Mouse (Mus musculus) adrenal gland, adult 8-10 months (tissue): Measurements from ENCODE around the gene Col1a1. TPM values are rescaled to one million over a fixed set of nuclear protein-coding genes. Genes with fewer than 3 reads are reported as not detected.

Experiments
- DNase-seq: peaks from one replicate; pipeline ENCODE4 v3.0.0; 2022
- total RNA-seq, 4 experiments: library from RNA; stranded (reverse); gene quantifications; 2 replicates each; pipeline ENCODE4 v1.2.4; 2022

Col1a1 gene
- total RNA-seq, 4 experiments from 2014 or later, result 25.9 to 57.5 (median 32.5) TPM

DNA sequence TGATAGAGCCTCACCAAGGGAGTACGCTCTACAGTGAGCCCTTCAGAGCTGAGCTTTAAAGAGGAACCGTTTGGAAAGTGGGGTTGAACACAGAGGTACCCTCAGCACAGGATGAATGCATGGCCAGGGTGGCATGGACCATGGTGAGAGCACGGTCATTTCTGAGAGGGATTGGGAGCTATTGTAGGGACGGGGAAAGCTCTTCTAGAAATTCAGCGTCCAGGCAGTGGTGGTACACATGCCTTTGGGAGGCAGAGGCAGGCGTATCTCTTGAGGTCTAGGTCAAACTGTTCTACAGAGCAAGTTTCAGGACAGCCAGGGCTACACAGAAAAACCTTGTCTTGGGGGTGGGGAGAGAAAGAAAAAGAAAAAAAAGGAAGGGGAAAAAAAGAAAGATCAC lies 61.0 kb downstream of the Col1a1 start:
- no peak for DNase-seq

DNA sequence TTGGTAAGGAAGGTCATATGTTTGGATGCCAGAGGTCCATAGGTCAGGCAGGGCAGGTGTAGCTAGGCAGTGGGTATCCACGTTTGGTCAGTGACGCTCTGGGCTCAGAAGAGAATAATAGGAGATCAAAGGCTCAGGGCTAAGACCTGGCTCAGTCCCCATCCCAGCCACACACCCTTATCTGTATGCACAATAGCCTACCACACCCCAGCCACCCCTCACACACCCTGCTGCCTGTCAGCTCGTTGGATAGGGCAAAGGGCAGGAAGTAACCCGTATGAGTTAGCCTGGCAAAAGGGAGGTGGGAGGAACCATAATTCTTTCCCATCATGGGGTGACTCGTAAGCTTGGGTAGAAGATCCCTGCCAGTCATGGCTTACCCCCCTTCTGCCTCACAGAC lies 61.6 kb downstream of the Col1a1 start:
- DNase-seq, result peak; percentile 11

DNA sequence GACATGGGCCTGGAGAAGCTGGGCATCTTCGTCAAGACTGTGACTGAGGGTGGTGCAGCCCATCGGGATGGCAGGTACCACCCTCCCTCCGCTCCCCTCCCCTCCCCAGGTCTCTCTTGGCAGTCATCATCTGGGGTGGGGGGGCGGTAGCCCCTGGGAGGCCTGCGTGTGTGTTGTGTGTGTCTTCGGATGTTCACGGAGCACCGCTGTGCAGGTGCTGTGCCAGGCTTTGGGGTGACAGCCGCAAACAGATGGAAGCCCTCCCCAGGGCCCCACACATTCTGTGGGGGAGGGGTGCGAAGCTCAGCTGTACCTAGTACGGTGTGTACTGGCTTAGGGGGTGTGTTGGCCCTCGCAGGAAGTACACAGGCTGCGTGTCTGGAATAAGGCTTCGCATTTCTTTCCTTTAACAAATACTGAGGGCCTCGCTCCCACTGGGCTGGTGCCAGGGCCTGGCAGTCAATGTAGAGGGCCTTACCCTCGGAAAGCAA lies 62.1 kb downstream of the Col1a1 start:
- peak; percentile 11 for DNase-seq

DNA sequence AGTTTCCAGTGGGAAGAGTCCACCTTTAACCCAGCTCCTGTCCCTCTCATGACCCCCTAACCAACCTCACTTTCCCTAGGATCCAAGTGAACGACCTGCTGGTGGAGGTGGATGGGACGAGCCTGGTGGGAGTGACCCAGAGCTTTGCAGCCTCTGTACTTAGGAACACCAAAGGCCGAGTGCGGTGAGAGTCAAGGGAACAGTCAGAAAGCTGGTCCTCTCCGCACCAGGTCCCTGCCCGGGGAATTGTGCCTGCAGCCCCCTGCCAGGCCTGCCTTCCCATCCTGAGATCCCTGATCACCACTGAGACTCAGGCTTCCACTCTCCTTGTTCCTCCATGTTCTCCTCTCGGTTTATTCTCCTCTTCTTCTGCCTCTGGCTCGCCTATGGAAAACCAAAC lies 64.1 kb downstream of the Col1a1 start:
- DNase-seq, result no peak

DNA sequence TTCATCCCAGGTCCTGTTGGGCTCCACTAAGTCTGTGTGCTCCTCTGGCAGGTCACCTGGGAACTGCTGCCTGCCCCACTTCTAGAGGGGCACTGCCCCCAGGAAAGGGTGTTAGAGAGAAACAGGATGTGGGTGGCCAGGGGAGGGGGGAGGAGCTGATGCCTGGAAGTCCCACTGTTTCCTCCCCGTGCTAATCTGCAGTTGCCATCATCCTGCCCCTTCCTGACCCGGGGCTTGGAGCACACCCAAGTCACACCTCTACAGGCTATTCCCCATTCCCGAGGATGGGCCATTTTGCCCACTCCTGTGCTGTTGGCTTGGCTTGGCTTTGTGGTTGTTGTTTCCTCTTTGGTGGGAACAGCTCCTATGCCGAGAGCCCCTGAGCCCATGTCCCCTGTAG lies 64.5 kb downstream of the Col1a1 start:
- DNase-seq, result no peak

DNA sequence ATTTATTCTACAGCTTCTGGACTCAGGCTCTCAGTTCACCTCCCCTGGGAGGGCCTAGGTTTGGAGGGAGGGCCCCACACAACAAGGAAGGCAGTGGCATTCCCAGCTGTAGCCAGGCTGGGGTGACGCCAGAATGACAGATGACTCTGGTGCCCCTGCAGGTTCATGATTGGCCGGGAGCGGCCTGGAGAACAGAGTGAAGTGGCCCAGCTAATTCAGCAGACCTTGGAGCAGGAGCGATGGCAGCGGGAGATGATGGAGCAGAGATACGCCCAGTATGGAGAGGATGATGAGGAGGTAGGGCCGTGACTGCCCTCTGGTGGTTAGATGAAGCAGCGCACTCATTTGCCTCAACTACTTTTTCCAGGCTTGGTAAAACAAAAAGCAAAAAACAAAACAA lies 65.0 kb downstream of the Col1a1 start:
- peak; percentile 84 for DNase-seq

DNA sequence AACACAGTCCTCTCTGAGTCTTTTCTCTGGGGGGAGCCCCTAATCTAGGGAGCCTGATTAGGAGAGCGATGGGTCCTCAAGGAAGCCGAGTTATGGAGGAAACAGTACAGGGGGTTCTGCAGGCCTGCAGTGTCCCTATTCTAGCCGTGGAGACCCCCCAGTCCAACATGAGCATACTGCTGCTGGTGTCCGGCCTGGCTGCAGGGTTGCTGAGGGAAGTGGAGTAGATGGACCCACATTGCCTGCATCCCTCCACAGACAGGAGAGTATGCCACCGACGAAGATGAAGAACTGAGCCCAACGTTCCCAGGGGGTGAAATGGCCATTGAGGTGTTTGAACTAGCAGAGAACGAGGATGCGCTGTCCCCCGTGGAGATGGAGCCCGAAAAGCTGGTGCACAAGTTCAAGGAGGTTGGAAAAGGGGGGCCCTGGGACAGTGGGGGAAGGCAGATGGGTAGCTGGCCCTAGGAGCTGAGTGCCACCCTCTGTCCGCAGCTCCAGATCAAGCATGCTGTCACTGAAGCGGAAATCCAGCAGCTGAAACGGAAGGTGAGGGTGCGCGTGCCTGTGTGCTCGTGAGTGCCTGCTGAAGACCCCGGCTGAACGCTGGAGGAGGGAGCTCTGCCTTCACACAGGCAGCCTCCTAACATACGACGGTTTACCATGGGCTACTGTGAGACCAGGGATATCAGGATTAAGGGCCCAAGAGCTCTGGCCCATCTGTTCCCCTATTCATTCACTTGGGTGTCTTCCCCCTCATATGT lies 65.7 kb downstream of the Col1a1 start:
- DNase-seq, result no peak

Other genes starting within 250 kb of the Col1a1 start
- gene Gm11541, start 231.7 kb upstream of the Col1a1 start, total RNA-seq, result not detected
- gene Cdc34b, start 194.4 kb upstream of the Col1a1 start, total RNA-seq, result under 1 TPM in 2 of 4 experiments, not detected in 2; 0.41 to 0.56 TPM
- not detected for gene Tmem92, start 153.5 kb upstream of the Col1a1 start, total RNA-seq
- not detected for gene Hils1, start 31.4 kb downstream of the Col1a1 start, total RNA-seq
- not detected for gene Sgca, start 40.1 kb downstream of the Col1a1 start, total RNA-seq
- gene Ppp1r9b, start 54.8 kb downstream of the Col1a1 start, total RNA-seq, result 100 to 1,000 TPM; 116 to 149 (median 131) TPM
- gene Samd14, start 73.7 kb downstream of the Col1a1 start, total RNA-seq, result 1 to 10 TPM; 3.9 to 9.1 (median 5.6) TPM
- 10 to 100 TPM; 60.9 to 90.5 (median 76.0) TPM for gene Pdk2, start 105.1 kb downstream of the Col1a1 start, total RNA-seq
- gene Itga3, start 140.6 kb downstream of the Col1a1 start, total RNA-seq, result 10 to 100 TPM; 40.8 to 74.6 (median 49.9) TPM
- gene Dlx3, start 183.9 kb downstream of the Col1a1 start, total RNA-seq, result not detected
- under 1 TPM in 2 of 4 experiments, not detected in 2; 0.28 to 0.32 TPM for gene Dlx4, start 210.0 kb downstream of the Col1a1 start, total RNA-seq